Mouse (Mus musculus) ES-E14 (cell line): ENCODE measurements at regions not wholly inside any gene's neighbourhood (a gene's known extent, or its start where the extent isn't known, plus 50 kb on each side); places are given as distances from the start of the nearest gene placed in this dataset.

Source experiments
- DNase-seq: peaks from one replicate; pipeline ENCODE4 v3.0.0-alpha.2; 2013; ENCODE audit warnings: low read depth, low spot score
- H3K27ac ChIP-seq: 2 replicates; pipeline ENCODE4 v1.5.1; 2012; ENCODE audit warnings: low read depth, mild to moderate bottlenecking, low read length, moderate library complexity, mixed read lengths; ENCODE audit not compliant: poor library complexity, insufficient read depth, severe bottlenecking
- H3K36me3 ChIP-seq: 2 replicates; pipeline ENCODE4 v1.6.1; 2012; ENCODE audit warnings: mild to moderate bottlenecking, low read length, moderate library complexity, mixed read lengths; ENCODE audit not compliant: control insufficient read depth, poor library complexity, insufficient read depth, severe bottlenecking
- H3K4me1 ChIP-seq, 2 experiments: fragments of 150-350 bp in 1 of 2; sonication (generic) in 1 of 2; 2 replicates each; pipeline ENCODE4 v1.6.1; 2012; ENCODE audit warnings: low read length in 2 of 2, mild to moderate bottlenecking in 1 of 2, mixed read lengths in 1 of 2; ENCODE audit not compliant: control insufficient read depth in 2 of 2, insufficient read depth in 2 of 2, poor library complexity in 1 of 2
- H3K4me3 ChIP-seq, 2 experiments: fragments of 150-350 bp in 1 of 2; sonication (generic) in 1 of 2; 2 replicates each; pipeline ENCODE4 v1.5.1; 2012; ENCODE audit warnings: low read length in 2 of 2, low read depth in 1 of 2, mild to moderate bottlenecking in 1 of 2, mixed read lengths in 1 of 2; ENCODE audit not compliant: insufficient read depth in 1 of 2, poor library complexity in 1 of 2, severe bottlenecking in 1 of 2
- H3K9ac ChIP-seq: 2 replicates; pipeline ENCODE4 v1.6.1; 2012; ENCODE audit warnings: low read depth, mild to moderate bottlenecking, low read length, mixed read lengths; ENCODE audit not compliant: poor library complexity, insufficient read depth, severe bottlenecking
- H3K9me3 ChIP-seq: fragments of 150-350 bp; sonication (generic); 2 replicates; pipeline ENCODE4 v1.6.1; 2012; ENCODE audit warnings: low read depth, mild to moderate bottlenecking, low read length; ENCODE audit not compliant: control insufficient read depth, insufficient read depth
- CHD2 ChIP-seq: IDR thresholded peaks from 2 replicates; pipeline ENCODE4 v1.6.1; 2014; ENCODE audit warnings: mild to moderate bottlenecking, low read depth, low read length, inconsistent platforms
- HCFC1 ChIP-seq: IDR thresholded peaks from 2 replicates; pipeline ENCODE4 v1.6.1; 2012; ENCODE audit warnings: low read length, inconsistent platforms, borderline replicate concordance; ENCODE audit not compliant: insufficient read depth
- MAFK ChIP-seq: IDR thresholded peaks from 2 replicates; pipeline ENCODE4 v1.6.1; 2014; ENCODE audit warnings: mild to moderate bottlenecking, low read depth, low read length, inconsistent platforms; ENCODE audit not compliant: insufficient read depth
- ZC3H11A ChIP-seq: IDR thresholded peaks from 2 replicates; pipeline ENCODE4 v1.6.1; 2012; ENCODE audit warnings: low read depth, mild to moderate bottlenecking, inconsistent platforms, low read length, borderline replicate concordance
- ZNF384 ChIP-seq: IDR thresholded peaks from 2 replicates; pipeline ENCODE4 v1.6.1; 2012; ENCODE audit warnings: low read depth, low read length, inconsistent platforms
- in situ Hi-C, 2 experiments: fragments of 600-800 bp; cut with MboI; formaldehyde crosslinking; loops; one replicate each; pipeline ENCODE4 v1.15.1; 2025; ENCODE audit warnings: low sequenced_read_pairs in 2 of 2, inconsistent platforms in 1 of 2; ENCODE audit not compliant: unreplicated experiment in 2 of 2

- DNase-seq = no peak
- Histone ChIP-seq H3K9ac (no peak overlapping the region), H3K36me3 (no peaks in the 10 kb centered on the region), H3K4me1 (no peaks in the 10 kb centered on the region), H3K9me3 (no peaks in the 10 kb centered on the region), H3K4me3 (no peak overlapping the region), H3K27ac (no peak overlapping the region)
- in situ Hi-C loops = no loop called here
- TF ChIP-seq HCFC1 = no peak
- TF ChIP-seq ZNF384 = no peak
- TF ChIP-seq ZC3H11A = no peak
- TF ChIP-seq CHD2 = no peak
- TF ChIP-seq MAFK = no peak
Observed at GRCm38 (mm10) chr3:149045343-149045742, 55.0 kb upstream of the Adgrl2 start.

- in situ Hi-C loops = no loop called here
- no peak for DNase-seq
- no peak overlapping the region for H3K27ac ChIP-seq
Observed at GRCm38 (mm10) chr3:149043901-149044300, 53.5 kb upstream of the Adgrl2 start.

GRCm38 (mm10) chr3:149042527-149042926, 52.2 kb upstream of the Adgrl2 start:
- no peak for DNase-seq
- Histone ChIP-seq H3K9ac (no peak overlapping the region), H3K27ac (no peak overlapping the region), H3K4me3 (no peak overlapping the region), H3K9me3 (no peaks in the 10 kb centered on the region), H3K4me1 (no peaks in the 10 kb centered on the region), H3K36me3 (no peaks in the 10 kb centered on the region)
- in situ Hi-C loops = no loop called here
- TF ChIP-seq CHD2 = no peak
- TF ChIP-seq HCFC1 = no peak
- no peak for TF ChIP-seq MAFK
- no peak for TF ChIP-seq ZC3H11A
- no peak for TF ChIP-seq ZNF384

More at GRCm38 (mm10) chr3:149043901-149044300, 53.5 kb upstream of the Adgrl2 start:
- no peaks in the 10 kb centered on the region for H3K36me3 ChIP-seq
- TF ChIP-seq HCFC1 = no peak
- no peak overlapping the region for H3K4me3 ChIP-seq
- no peaks in the 10 kb centered on the region for H3K4me1 ChIP-seq
- no peak overlapping the region for H3K9ac ChIP-seq
- no peaks in the 10 kb centered on the region for H3K9me3 ChIP-seq

GRCm38 (mm10) chr3:149041188-149041587, 50.8 kb upstream of the Adgrl2 start:
- H3K9me3 ChIP-seq = no peaks in the 10 kb centered on the region
- no peak for TF ChIP-seq MAFK
- no peak for TF ChIP-seq CHD2
- TF ChIP-seq ZC3H11A = no peak
- no peak for TF ChIP-seq ZNF384
- TF ChIP-seq HCFC1 = no peak
- H3K9ac ChIP-seq = no peak overlapping the region
- in situ Hi-C loops = no loop called here
- H3K27ac ChIP-seq = no peak overlapping the region
- H3K4me1 ChIP-seq = no peaks in the 10 kb centered on the region
- no peaks in the 10 kb centered on the region for H3K36me3 ChIP-seq
- no peak overlapping the region for H3K4me3 ChIP-seq
- no peak for DNase-seq
